Mouse (Mus musculus): Measurements from ENCODE around the gene Zfp451. TPM values are rescaled to one million over a fixed set of nuclear protein-coding genes. Genes with fewer than 3 reads are reported as not detected.
"Not testable (repeated sequence)": the region's sequence is repeated elsewhere in the genome, so short reads cannot be mapped to it uniquely, and the experiment has no call there.

The Zfp451 gene
- polyA plus RNA-seq (2014; fragmentation: Nextera tagmentation; extraction: Ambion mirVana) = 43.4 and 54.2 TPM in 2 replicates

DNA sequence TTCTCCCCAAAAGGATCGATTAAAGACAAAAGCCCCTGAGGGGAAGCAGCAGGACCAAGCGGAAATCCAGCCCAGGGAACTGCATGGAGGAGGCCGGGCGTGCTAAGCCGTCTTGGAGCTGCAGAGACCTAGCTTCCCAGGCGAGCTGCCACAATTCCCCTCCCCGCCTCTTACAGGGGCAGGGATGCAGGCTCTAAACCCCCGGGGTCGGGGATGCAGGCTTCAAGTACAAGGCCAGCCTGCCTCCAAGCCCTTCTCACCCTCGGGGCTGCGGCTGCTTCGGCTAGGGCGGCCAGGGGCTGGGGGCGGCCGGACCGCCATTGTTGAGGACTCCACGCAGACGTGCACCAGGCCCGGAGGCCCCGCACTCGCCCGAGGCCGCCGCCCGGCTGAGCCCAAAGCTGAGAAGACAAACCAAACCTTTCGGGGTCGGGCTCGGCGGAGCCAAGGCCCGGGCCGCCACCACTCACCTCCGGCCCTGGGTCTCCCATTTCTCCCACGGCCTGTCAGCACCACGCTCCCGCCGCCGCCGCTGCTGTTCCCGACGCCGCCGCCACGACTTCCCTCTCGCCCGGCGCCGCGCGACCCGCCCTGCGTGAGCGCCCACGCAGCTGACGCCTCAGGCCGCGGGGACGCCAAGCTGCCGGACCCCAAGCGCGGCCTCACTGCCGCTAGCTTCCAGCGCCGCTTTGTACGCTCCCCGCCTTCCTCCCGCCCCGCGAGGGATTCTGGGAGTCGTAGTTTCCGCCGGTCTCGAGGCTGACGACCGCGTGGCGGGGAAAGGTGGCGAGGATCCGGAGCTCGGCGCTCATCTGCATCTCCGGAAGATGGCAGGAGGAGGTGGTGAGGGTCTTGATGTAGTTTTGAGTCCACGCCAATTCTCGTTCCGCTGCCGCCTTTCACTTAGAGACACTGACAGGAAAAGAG, at the start of gene Zfp451:
Gene Zfp451 (minus strand): TSS at position 728 of the 927 bp plus-strand sequence.
- H3K27me3 ChIP-seq (replicated peaks; ENCODE audit: control insufficient read depth, insufficient read depth, low read length) = no peaks in the 10 kb centered on the region
- H3K9ac ChIP-seq (ENCODE audit: low read length) = peak within 1 kb of the TSS; percentile 99
- WGBS = under 1% methylated on average over 84 of the region's 85 CpGs
- DNase-seq (ENCODE audit: low spot score) (peak; percentile 97), ATAC-seq (peak; percentile 96)
- H3K27ac ChIP-seq (ENCODE audit: low read depth, low read length) = peak within 1 kb of the TSS; percentile 91
- peaks cover 29% of the 10 kb centered on the region for H3K36me3 ChIP-seq (ENCODE audit: control insufficient read depth, insufficient read depth, low read length)
- H3K4me2 ChIP-seq (ENCODE audit: low read length) = peak within 1 kb of the TSS; percentile 80
- peaks cover 18% of the 10 kb centered on the region for H3K4me1 ChIP-seq (ENCODE audit: control insufficient read depth, insufficient read depth, low read length)
- peak within 1 kb of the TSS; percentile 94 for H3K4me3 ChIP-seq (ENCODE audit: low read depth, low read length)
- no peaks in the 10 kb centered on the region for H3K9me3 ChIP-seq (replicated peaks; ENCODE audit: control insufficient read depth, low read length)

DNA sequence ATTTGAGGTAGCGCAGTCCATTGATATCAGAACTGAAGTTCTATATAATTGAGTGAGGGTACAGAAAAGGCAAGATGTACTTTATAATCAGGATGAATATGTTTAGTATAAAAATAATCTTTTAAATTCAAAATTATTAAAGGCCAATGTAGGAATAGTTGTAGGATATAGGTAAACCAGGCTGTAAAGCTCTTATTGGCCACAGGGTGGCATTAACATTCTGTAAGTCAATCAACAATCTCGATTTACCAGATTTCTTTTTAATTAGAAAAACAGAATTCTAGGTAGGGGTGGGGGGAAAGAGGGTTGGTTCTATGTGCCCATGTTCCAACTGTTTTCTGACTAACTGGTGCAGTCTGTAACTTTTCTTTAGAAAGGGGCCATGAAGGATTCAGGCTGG, 32.4 kb upstream of the Zfp451 start:
- ATAC-seq (no peak), DNase-seq (ENCODE audit: low spot score) (no peak)
- H3K27me3 ChIP-seq (replicated peaks; ENCODE audit: control insufficient read depth, insufficient read depth, low read length) = no peaks in the 10 kb centered on the region
- H3K27ac ChIP-seq (ENCODE audit: low read depth, low read length) = no peak overlapping the region
- no peak overlapping the region for H3K4me3 ChIP-seq (ENCODE audit: low read depth, low read length)
- H3K9ac ChIP-seq (ENCODE audit: low read length) = no peak overlapping the region
- no peaks in the 10 kb centered on the region for H3K9me3 ChIP-seq (replicated peaks; ENCODE audit: control insufficient read depth, low read length)
- WGBS = 96% methylated on average over 2 of the region's 2 CpGs
- H3K4me2 ChIP-seq (ENCODE audit: low read length) = no peak overlapping the region
- no peaks in the 10 kb centered on the region for H3K4me1 ChIP-seq (ENCODE audit: control insufficient read depth, insufficient read depth, low read length)
- H3K36me3 ChIP-seq (ENCODE audit: control insufficient read depth, insufficient read depth, low read length) = no peaks in the 10 kb centered on the region

GRCm38 (mm10) chr1:33843823-33844222, 29.4 kb upstream of the Zfp451 start:
- no peak overlapping the region for H3K4me2 ChIP-seq (ENCODE audit: low read length)
- H3K27me3 ChIP-seq (replicated peaks; ENCODE audit: control insufficient read depth, insufficient read depth, low read length) = no peaks in the 10 kb centered on the region
- peak; percentile 64 for DNase-seq (ENCODE audit: low spot score)
- no peaks in the 10 kb centered on the region for H3K9me3 ChIP-seq (replicated peaks; ENCODE audit: control insufficient read depth, low read length)
- no peaks in the 10 kb centered on the region for H3K36me3 ChIP-seq (ENCODE audit: control insufficient read depth, insufficient read depth, low read length)
- H3K9ac ChIP-seq (ENCODE audit: low read length) = no peak overlapping the region
- WGBS = 46% methylated on average over 6 of the region's 6 CpGs
- H3K4me3 ChIP-seq (ENCODE audit: low read depth, low read length) = no peak overlapping the region
- peak; percentile 84 for ATAC-seq
- H3K4me1 ChIP-seq (ENCODE audit: control insufficient read depth, insufficient read depth, low read length) = no peaks in the 10 kb centered on the region
- no peak overlapping the region for H3K27ac ChIP-seq (ENCODE audit: low read depth, low read length)

GRCm38 (mm10) chr1:33838952-33839351, 24.6 kb upstream of the Zfp451 start:
- not testable (repeated sequence) for H3K4me3 ChIP-seq (ENCODE audit: low read depth, low read length)
- WGBS = 95% methylated on average over 14 of the region's 14 CpGs

GRCm38 (mm10) chr1:33830586-33830985, 16.2 kb upstream of the Zfp451 start:
- Histone ChIP-seq H3K4me2 (ENCODE audit: low read length) (no peak overlapping the region), H3K27ac (ENCODE audit: low read depth, low read length) (no peak overlapping the region), H3K4me1 (ENCODE audit: control insufficient read depth, insufficient read depth, low read length) (no peaks in the 10 kb centered on the region), H3K27me3 (replicated peaks; ENCODE audit: control insufficient read depth, insufficient read depth, low read length) (no peaks in the 10 kb centered on the region), H3K9ac (ENCODE audit: low read length) (no peak overlapping the region), H3K9me3 (replicated peaks; ENCODE audit: control insufficient read depth, low read length) (no peaks in the 10 kb centered on the region), H3K4me3 (ENCODE audit: low read depth, low read length) (no peak overlapping the region), H3K36me3 (ENCODE audit: control insufficient read depth, insufficient read depth, low read length) (no peaks in the 10 kb centered on the region)
- 68% methylated on average over 4 of the region's 4 CpGs for WGBS
- ATAC-seq (no peak), DNase-seq (ENCODE audit: low spot score) (no peak)

More at GRCm38 (mm10) chr1:33838952-33839351, 24.6 kb upstream of the Zfp451 start:
- H3K27me3 ChIP-seq (replicated peaks; ENCODE audit: control insufficient read depth, insufficient read depth, low read length); DNase-seq (ENCODE audit: low spot score); H3K27ac ChIP-seq (ENCODE audit: low read depth, low read length); H3K9ac ChIP-seq (ENCODE audit: low read length); ATAC-seq; H3K9me3 ChIP-seq (replicated peaks; ENCODE audit: control insufficient read depth, low read length); H3K4me1 ChIP-seq (ENCODE audit: control insufficient read depth, insufficient read depth, low read length); H3K36me3 ChIP-seq (ENCODE audit: control insufficient read depth, insufficient read depth, low read length); H3K4me2 ChIP-seq (ENCODE audit: low read length): not testable (repeated sequence)

DNA sequence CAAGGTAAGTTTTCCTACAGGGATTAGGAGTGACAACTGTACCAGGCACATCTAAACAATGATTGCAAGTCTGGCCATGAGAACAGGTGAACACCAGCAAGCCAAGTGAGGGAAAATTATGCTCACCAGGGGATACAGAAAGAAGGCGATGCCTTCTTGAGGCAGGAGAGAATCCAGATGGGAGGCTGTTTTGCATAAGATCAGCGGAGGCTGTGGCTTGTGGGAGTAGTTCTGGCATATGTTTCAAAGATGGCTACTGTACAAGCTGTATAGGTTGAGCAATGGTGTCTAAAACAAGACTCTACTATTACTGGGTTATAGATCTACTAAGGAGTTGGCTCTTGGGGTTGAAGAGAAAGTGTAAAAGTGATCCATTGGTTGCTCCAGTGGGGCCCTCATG, 3.5 kb upstream of the Zfp451 start:
- H3K9ac ChIP-seq (ENCODE audit: low read length) = no peak overlapping the region
- no peak for DNase-seq (ENCODE audit: low spot score)
- no peak for ATAC-seq
- WGBS = 78% methylated on average over 2 of the region's 2 CpGs
- H3K9me3 ChIP-seq (replicated peaks; ENCODE audit: control insufficient read depth, low read length) = no peaks in the 10 kb centered on the region
- H3K4me3 ChIP-seq (ENCODE audit: low read depth, low read length) = no peak overlapping the region
- no peak overlapping the region for H3K27ac ChIP-seq (ENCODE audit: low read depth, low read length)
- H3K36me3 ChIP-seq (ENCODE audit: control insufficient read depth, insufficient read depth, low read length) = 0 out of 2 replicates have a peak, but pooled peaks cover 2% of the 10 kb centered on the region
- no peak overlapping the region for H3K4me2 ChIP-seq (ENCODE audit: low read length)
- H3K27me3 ChIP-seq (replicated peaks; ENCODE audit: control insufficient read depth, insufficient read depth, low read length) = no peaks in the 10 kb centered on the region
- peaks cover 8% of the 10 kb centered on the region for H3K4me1 ChIP-seq (ENCODE audit: control insufficient read depth, insufficient read depth, low read length)

GRCm38 (mm10) chr1:33813495-33813867, 914 bp downstream of the Zfp451 start:
- Histone ChIP-seq H3K4me3 (ENCODE audit: low read depth, low read length) (peak overlapping the region; percentile 94), H3K9ac (ENCODE audit: low read length) (peak overlapping the region; percentile 99), H3K4me1 (ENCODE audit: control insufficient read depth, insufficient read depth, low read length) (peaks cover 18% of the 10 kb centered on the region), H3K27ac (ENCODE audit: low read depth, low read length) (peak overlapping the region; percentile 91), H3K4me2 (ENCODE audit: low read length) (peak overlapping the region; percentile 80), H3K36me3 (ENCODE audit: control insufficient read depth, insufficient read depth, low read length) (peaks cover 34% of the 10 kb centered on the region), H3K9me3 (replicated peaks; ENCODE audit: control insufficient read depth, low read length) (no peaks in the 10 kb centered on the region), H3K27me3 (replicated peaks; ENCODE audit: control insufficient read depth, insufficient read depth, low read length) (no peaks in the 10 kb centered on the region)
- DNase-seq (ENCODE audit: low spot score) (no peak), ATAC-seq (peak; percentile 2)
- WGBS = 8% methylated on average over 11 of the region's 11 CpGs

DNA sequence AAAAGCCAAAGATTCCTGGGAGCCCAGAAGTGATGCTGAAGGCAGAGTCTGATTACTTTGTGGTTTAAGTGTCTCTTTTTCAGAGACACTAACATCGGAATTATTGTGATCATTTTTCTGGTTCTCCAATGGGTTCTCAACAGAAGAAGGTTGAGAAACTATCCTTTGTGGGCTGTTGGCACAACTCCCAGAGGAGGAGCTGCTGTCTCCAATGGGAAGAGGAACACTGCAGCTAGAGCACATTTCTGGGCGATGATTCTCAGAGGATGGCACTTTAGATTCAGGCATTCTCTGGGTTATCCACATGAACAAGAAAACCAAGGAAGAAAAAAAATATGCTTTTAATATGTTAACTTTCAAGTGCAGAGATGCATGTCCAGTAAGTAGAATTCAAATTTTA, 11.1 kb downstream of the Zfp451 start:
- Histone ChIP-seq H3K27me3 (replicated peaks; ENCODE audit: control insufficient read depth, insufficient read depth, low read length) (no peaks in the 10 kb centered on the region), H3K9ac (ENCODE audit: low read length) (no peak overlapping the region), H3K4me3 (ENCODE audit: low read depth, low read length) (no peak overlapping the region), H3K4me2 (ENCODE audit: low read length) (no peak overlapping the region), H3K9me3 (replicated peaks; ENCODE audit: control insufficient read depth, low read length) (no peaks in the 10 kb centered on the region), H3K36me3 (ENCODE audit: control insufficient read depth, insufficient read depth, low read length) (peaks cover 72% of the 10 kb centered on the region), H3K4me1 (ENCODE audit: control insufficient read depth, insufficient read depth, low read length) (no peaks in the 10 kb centered on the region), H3K27ac (ENCODE audit: low read depth, low read length) (no peak overlapping the region)
- ATAC-seq (no peak), DNase-seq (ENCODE audit: low spot score) (no peak)
- 90% methylated on average over 2 of the region's 2 CpGs for WGBS

DNA sequence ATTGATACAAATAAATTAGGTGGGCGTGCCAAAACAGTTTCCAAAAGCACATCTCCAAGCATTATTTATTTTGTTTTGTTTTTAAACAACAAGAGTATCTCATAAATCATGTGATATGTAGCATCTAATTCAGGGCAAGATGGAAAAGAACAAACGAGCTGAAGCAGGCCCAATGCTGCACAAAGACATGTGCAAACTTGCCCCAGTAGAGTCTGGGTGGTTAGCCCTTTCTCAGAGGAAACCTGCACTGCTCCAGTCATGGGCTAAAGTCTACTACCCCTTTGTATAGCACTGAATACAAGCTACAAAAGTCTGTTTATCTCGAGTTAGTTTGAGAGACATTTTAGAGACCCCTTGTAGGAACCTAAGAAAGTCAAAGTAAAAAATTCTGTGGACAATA, 14.8 kb downstream of the Zfp451 start:
- Histone ChIP-seq H3K36me3 (ENCODE audit: control insufficient read depth, insufficient read depth, low read length) (peaks cover 77% of the 10 kb centered on the region), H3K27me3 (replicated peaks; ENCODE audit: control insufficient read depth, insufficient read depth, low read length) (no peaks in the 10 kb centered on the region), H3K9ac (ENCODE audit: low read length) (no peak overlapping the region), H3K9me3 (replicated peaks; ENCODE audit: control insufficient read depth, low read length) (no peaks in the 10 kb centered on the region), H3K27ac (ENCODE audit: low read depth, low read length) (no peak overlapping the region), H3K4me2 (ENCODE audit: low read length) (no peak overlapping the region), H3K4me1 (ENCODE audit: control insufficient read depth, insufficient read depth, low read length) (no peaks in the 10 kb centered on the region), H3K4me3 (ENCODE audit: low read depth, low read length) (no peak overlapping the region)
- no peak for DNase-seq (ENCODE audit: low spot score)
- ATAC-seq = no peak
- 91% methylated on average over 3 of the region's 3 CpGs for WGBS
